24 mouse cellular contexts compared by ENCODE assay signal in the genomic region with DNA sequence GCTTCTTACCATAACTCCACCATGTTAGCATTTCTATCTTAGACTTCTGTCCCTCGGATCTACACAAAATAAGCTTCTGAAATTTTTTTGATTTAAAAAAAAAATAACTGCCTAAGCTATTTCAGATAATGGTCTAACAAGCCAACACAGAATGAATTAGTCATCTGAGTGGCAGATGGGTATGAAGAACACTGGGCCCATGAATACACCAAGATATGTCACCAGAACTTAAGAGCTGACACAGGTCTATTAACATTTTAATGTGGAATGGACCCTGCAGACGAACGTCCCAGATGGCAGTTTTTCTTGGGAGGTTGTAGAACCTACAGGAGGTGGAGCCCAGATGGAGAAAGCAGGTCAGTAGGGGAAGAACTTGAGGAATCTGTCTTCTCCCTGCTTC.
"Had no signal": no experiment of that assay in that cellular context is flagged by ENCODE, and none has a peak within 500 bp of the region (broad histone marks: within the 10 kb centered on the region; RNA-seq: fewer than 3 reads in every experiment).

No protein-coding gene starts in this region.

- H3K27ac ChIP-seq: gastrocnemius, adult 2 months; heart, embryonic 13.5 days; heart, embryonic 15.5 days; hindbrain, embryonic 13.5 days; hindbrain, embryonic 15.5 days; hindbrain, postnatal 0 days; kidney, embryonic 15.5 days; kidney, postnatal 0 days; left cerebral cortex, adult 2 months; limb, embryonic 10.5 days; limb, embryonic 12.5 days; liver, embryonic 13.5 days; liver, embryonic 15.5 days had no signal

- H3K27me3 ChIP-seq: heart, embryonic 13.5 days; heart, embryonic 15.5 days; hindbrain, embryonic 13.5 days; hindbrain, embryonic 15.5 days; kidney, embryonic 15.5 days; limb, embryonic 12.5 days; liver, embryonic 13.5 days; liver, embryonic 15.5 days had no signal

- DNase-seq: gastrocnemius, adult 2 months; gastrocnemius, postnatal 10 days; gastrocnemius, postnatal 25 days; heart, adult 18-20 months; heart, postnatal 14 days; heart, postnatal 36 days; kidney, adult 11 months; kidney, adult 2 months; kidney, adult 9 months; kidney, postnatal 14 days; kidney, postnatal 36 days; liver; liver, embryonic 13.5 days had no signal

- H3K36me3 ChIP-seq: heart, embryonic 13.5 days; heart, embryonic 15.5 days; hindbrain, embryonic 13.5 days; hindbrain, embryonic 15.5 days; kidney, embryonic 15.5 days; limb, embryonic 10.5 days; limb, embryonic 12.5 days; liver, embryonic 13.5 days; liver, embryonic 15.5 days had no signal

- H3K4me3 ChIP-seq: gastrocnemius, adult 2 months; heart, embryonic 13.5 days; heart, embryonic 15.5 days; hindbrain, embryonic 13.5 days; hindbrain, embryonic 15.5 days; kidney, embryonic 15.5 days; left cerebral cortex, adult 2 months; limb, embryonic 10.5 days; limb, embryonic 12.5 days; liver, embryonic 13.5 days; liver, embryonic 15.5 days had no signal

- H3K4me1 ChIP-seq: heart, embryonic 13.5 days; heart, embryonic 15.5 days; hindbrain, embryonic 13.5 days; hindbrain, embryonic 15.5 days; kidney, embryonic 15.5 days; limb, embryonic 10.5 days; limb, embryonic 12.5 days; liver, embryonic 13.5 days; liver, embryonic 15.5 days had no signal

- H3K9ac ChIP-seq: heart, embryonic 13.5 days; heart, embryonic 15.5 days; hindbrain, embryonic 13.5 days; hindbrain, embryonic 15.5 days; kidney, embryonic 15.5 days; limb, embryonic 12.5 days; liver, embryonic 13.5 days; liver, embryonic 15.5 days had no signal
